Mouse (Mus musculus) yolk sac, embryonic 10.5 days (tissue): ENCODE results near the gene Ascc1.
A peak's percentile ranks its signal among the peaks of the same experiment; 100 is the strongest.
"Not testable (repeated sequence)": the region's sequence is repeated elsewhere in the genome, so short reads cannot be mapped to it uniquely, and the experiment has no call there.

Experiments used
- DNase-seq: peaks from one replicate; pipeline ENCODE4 v3.0.0-alpha.2; 2017; ENCODE audit warnings: low spot score

Gene Ascc1

DNA sequence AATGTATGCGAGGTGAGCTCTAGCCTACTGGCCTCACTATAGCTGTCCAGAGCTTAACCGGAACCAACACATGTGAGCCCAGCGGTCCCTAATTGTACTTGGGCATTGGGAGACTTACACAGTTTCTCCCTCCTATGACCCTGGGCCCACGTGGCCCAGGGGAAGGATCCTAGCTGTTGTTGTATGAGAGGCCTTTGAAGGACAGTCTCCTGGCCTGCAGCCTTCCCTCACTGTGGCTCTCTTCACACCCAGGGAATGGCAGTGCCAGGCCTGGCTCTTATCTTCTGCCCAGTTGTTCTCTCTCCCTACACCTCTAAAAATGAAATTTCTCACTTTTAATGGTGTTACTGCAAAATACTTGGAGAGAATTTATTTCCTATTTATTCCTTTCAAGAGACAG, 114.4 kb downstream of the Ascc1 start:
- DNase-seq: no peak

DNA sequence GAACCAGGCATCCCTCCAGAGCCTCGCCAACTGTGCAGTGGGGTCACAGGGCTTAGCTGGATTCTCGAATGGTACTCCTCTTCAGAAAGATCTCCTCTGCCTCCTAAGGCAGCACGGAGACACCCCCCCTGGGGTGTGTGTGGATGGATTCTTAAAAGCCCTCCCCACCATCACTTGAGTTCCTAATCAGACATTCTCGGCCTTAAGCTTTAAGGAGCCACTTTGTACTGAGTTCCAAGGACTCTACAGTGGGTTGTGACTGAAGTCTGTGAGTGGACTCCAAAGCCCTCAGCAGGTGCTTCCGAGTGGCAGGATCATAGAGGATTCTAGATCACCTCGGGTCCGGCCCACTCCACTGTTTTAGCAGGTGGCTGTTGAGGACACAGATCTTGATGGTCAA, 115.9 kb downstream of the Ascc1 start:
- no peak for DNase-seq

DNA sequence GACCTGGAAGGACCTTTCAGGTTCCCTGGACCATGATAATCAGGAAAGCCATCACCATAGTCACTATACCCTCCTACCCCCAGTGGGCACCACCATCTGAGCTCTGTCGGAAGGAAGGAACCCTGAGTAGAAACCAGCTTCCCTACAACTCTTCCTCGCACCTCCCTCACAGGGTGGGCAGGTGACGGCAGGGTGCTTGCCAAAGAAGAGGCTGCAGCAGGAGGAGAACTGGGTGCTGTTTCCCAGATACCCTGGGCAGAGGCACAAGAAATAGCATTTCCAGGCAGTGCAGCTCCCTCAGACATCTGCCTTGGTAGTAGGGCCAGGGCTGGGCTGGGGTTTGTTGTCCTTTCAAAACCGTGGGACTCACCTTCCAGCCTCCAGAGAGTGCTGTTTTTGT, 118.0 kb downstream of the Ascc1 start:
- no peak for DNase-seq

DNA sequence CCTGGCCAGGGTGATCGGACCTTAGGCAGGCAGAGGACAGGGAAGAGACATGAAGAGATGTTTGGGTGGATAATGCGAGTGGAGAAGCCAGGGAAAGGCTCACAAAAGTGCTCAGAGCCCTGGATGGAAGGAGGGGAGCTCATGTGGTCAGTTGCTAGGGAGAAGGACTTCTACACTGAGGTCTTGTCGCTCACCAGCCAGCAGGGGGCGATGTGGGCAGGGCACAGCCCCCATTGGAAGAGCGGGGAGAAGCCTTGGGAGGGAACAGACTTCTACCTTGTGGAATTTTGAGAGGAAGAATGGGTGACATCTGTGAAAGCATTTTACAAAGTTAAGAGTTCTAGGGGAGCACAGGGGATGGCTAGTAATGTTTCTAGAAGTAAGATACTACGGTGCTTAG, 121.5 kb downstream of the Ascc1 start:
- no peak for DNase-seq

DNA sequence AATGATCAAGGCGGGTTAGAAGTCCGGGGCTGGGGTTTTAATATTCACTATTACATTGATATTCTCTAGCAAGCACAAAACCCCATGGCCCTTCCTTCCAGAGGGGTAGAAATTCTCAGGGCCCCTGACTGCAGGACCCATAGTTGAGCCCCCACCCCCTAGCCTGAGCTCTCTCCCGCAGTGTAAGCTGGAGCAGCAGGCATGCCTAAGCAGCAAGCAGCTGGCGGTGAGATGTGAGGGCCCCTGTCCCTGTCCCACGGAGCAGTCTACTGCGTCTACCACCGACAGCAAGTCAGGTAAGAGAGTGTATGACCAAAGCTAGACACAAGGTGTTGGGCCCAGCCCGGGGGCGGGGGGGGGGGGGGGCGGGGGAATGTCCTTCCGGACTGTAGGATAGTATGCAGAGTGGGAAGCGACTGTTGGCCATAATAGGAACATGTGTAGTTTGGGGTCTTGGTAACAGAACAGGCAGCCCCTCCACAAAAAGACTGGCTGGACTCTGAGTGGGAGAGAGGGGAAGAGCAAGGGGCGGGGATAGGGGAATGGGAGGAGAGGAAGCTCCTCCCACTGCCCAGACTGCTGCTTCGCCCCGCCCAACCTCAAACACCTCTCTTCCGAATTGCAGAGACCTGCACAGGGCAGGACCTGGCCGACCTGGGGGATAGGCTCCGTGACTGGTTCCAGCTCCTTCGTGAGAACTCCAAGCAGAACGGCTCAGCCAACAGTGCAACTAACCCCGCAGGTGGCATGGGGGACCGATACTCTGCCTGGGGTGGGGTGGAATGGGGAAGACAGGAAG, 123.1 kb downstream of the Ascc1 start:
- DNase-seq: no peak

DNA sequence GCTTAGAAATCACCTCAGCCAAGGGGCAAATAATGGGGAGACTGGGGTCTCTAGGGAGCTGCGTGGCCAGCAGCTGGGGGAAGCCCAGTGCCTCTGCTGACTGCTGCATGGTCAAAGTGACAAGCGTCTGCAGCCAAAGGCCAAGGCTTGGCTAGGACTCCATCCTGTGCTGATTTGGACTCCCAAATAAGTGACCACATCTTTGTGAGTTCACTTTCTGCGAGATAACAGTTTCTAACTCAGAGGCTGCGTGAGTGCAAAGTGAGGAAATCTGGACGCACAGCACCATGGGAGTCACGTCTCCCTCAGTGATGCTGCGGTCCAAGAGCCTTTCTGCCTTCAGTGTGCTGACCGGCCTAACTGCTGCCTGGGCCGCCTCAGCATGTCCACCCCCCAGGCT, 125.7 kb downstream of the Ascc1 start:
- no peak for DNase-seq

DNA sequence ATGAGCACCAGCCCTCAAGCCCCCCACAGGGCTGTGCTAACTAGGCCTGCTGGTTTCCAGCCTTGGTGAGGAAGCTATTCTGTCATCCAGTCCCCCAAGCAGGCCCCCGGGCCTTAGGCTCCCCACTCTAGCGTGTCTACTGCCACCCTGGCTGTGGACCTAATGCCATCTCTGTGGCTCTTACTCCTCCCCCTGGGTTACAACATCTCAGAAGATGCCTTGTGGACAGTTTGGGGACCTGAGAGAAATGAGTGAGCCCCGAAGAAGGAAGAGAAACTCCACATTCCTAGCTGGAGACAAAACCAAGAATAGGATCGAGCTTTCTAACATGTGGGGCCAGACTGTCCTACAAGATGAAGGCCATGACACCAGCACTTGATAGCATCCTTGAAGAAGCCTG, 127.9 kb downstream of the Ascc1 start:
- no peak for DNase-seq

DNA sequence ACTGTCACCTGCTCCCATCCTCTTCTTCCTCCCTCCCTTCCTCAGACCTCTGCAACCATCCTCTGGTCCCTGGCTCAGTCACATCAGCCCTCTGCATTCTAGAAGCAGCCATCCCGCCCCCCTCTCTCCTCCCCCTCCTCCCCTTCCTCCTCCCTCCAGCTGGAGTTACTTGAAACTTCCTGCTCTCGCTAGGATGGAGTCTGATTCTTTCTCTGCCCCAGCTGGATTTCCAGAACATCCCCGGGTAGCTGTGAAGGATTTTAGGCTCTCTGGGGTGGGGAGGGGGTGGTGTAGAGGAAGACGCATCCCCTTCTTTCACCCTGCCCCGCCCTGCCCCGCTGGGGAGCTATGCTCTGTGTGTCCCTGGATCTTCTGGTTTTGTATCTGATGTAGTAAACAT, 130.9 kb downstream of the Ascc1 start:
- peak; percentile 8 for DNase-seq

DNA sequence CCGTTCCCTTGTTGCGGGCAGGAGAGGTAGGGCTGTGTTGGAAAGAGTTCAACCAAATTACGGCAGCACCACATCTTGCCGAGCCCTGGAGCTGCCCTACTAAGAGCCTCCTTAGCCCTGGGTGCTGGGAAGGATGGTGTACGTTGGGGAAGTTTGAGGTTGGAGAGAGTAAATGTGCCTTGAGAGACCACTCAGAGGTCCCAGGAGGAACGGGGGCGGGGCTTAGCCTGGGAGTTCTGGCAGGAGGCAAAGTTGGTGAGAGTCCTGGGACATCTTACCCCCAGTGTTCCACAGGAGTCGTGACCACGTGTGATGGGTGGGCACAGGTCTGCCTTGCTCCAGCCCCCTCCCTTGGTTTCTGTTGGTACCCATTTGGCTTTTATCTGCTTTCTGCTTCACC, 131.6 kb downstream of the Ascc1 start:
- DNase-seq: no peak

DNA sequence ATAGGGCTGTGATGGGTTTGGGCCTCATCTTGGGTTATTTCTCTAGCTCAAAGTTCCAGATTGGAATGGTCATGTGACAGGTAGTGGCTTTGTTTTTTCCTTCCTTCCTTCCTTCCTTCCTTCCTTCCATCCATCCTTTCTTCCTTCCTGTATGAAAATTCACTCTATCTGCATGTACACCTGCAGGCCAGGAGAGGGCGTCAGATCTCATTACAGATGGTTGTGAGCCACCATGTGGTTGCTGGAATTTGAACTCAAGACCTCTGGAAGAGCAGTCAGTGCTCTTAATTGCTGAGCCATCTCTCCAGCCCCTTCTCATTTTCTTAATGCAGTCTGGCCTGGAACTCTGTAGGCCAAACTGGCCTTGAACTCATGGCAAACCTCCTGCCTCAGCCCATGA, 133.4 kb downstream of the Ascc1 start:
- DNase-seq: not testable (repeated sequence)

DNA sequence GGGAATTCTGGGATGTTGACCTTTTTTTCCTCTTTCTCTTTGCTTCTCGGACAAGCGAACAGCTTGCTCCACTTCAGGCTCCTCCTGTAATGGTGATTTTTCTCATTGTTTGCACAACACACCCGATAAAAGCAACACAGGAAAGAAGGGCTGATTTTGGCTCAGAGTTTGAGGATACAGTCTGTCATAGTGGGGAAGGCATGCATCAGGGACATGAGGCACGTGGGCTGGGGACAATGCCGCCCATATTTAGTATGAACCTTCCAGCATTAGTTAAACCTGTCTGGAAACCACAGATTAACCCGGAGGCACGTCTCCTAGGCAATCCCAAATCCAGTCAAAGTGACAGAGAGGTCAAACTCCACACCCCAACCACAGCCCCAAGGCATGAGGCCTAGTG, 134.3 kb downstream of the Ascc1 start:
- DNase-seq: no peak

DNA sequence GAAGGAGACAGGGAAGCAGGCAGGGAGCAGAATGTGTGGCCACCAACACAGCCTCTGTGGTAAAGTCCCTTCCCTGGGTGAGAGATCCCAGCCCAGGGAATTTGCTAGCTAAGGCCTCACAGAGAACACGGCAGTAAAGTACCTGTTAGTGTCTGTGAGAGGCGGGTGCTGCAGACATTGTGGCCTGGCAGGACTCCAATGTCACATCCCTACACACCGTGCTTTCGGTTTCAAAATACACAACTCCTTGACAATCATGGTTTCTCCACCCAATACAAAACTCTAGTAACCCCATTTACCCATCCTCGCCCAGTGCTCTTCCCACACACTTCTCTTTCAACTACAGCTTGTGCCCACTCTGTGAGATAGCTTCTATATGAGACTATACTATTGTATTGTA, 136.1 kb downstream of the Ascc1 start:
- DNase-seq: no peak

DNA sequence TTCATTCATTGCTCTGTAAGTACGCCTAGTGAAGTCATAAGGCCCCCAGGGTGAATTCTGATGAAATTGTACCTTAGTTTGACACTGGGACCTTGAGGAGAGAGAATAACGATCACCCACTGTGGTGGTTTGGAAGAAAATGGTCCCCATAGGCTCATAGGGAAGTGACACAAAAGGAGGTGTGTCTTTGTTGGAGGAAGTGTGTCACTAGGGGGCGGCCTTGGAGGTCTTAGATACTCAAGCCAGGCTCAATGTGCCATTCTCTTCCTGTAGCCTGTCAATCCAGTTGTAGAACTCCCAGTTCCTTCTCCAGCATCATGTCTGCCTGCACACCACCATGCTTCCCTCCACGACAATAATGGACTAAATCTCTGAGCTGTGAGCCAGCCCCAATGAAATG, 138.1 kb downstream of the Ascc1 start:
- DNase-seq: no peak

DNA sequence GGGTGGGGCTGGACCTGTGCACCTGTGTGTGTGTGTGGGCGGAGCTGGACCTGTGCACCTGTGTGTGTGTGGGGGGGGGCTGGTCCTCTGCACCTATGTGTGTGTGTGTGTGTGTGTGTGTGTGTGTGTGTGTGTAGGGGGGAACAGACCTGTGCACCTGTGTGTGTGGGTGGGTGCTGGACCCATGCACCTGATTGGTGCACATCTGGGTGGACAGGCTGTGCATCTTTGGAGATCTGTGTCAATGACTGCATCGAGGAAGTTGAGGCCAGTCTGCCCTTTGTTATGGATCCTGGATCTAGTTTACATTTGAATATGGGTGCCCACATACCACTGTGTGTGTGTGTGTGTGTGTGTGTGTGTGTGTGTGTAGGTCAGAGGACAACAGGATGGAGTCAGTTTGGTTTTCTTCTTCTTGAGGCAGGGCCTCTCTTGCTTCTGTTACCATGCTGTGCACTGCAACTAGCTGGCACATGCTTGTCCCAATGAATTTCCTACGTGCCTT, 139.1 kb downstream of the Ascc1 start:
- no peak for DNase-seq

DNA sequence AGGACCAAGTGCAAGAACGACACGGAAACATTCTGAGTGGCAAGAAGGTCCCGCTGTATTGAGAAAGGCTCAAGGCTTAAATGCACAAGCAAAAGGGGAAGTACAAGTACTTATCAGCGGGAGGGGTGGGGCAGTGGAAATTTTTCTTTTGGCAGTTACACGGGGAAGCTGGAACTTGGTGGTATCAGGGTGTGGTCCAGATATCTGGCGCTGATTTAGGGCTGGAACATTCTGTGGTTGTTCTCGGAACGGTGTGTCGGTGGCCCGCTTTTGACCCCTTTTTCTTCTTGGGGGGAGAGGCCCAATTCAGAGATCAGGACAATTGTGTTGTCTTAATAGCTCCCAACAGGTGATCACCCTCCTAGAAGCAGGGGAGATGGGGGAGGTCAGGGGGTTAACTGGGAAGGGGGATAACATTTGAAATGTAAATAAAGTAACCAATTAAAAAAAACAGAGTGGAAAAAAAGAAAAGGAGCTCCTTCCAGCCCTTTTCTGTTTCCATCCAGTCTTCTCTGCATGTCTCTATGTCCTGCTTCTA, 145.0 kb downstream of the Ascc1 start:
- not testable (repeated sequence) for DNase-seq

DNA sequence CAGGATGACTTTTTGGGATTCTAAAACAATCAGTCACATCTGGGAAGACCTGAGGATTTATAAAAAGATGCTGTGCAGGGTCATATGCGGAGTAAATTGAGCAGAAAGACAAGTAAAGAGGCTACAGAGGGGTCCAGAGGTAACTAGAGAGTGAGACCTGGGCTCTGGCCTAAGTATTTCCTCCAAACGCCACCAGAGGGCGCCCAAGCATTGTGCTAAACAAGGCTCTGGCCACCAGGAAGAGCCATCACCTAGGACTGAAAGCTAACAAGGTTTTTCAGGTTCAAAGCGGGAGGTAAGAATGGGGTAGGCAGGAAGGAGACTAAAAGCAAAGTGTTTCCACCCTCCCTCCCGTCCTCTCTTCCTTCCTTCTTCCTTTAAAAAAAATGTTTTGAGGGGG, 145.5 kb downstream of the Ascc1 start:
- DNase-seq: peak; percentile 48
